Mouse (Mus musculus): ENCODE results near the gene Nlrc4. TPM values are rescaled to one million over a fixed set of nuclear protein-coding genes. Genes with fewer than 3 reads are reported as not detected.

Gene Nlrc4
- polyA plus RNA-seq, 1 experiment from 2014 or later = 0.40 TPM

GRCm38 (mm10) chr17:74416841-74417360 is 42.0 kb downstream of the Nlrc4 start:
- H3K9ac ChIP-seq (ENCODE audit: low read depth, low read length) = no peak overlapping the region
- 90% methylated on average over 8 of the region's 8 CpGs for WGBS
- H3K9me3 ChIP-seq (ENCODE audit: control insufficient read depth, low read length) = no peaks in the 10 kb centered on the region
- peaks cover 22% of the 10 kb centered on the region for H3K36me3 ChIP-seq (ENCODE audit: control insufficient read depth, insufficient read depth, low read length)
- no peak for ATAC-seq (replicated peaks; ENCODE audit: low FRiP score)
- no peak overlapping the region for H3K27ac ChIP-seq (ENCODE audit: low read depth, low read length)
- no peak for DNase-seq (ENCODE audit: low spot score)
- H3K27me3 ChIP-seq (replicated peaks; ENCODE audit: control insufficient read depth, insufficient read depth, low read length) = no peaks in the 10 kb centered on the region
- no peak overlapping the region for H3K4me2 ChIP-seq
- no peak overlapping the region for H3K4me3 ChIP-seq (ENCODE audit: low read depth, low read length)
- no peaks in the 10 kb centered on the region for H3K4me1 ChIP-seq (replicated peaks; ENCODE audit: control insufficient read depth, insufficient read depth, low read length)

- WGBS = 32% methylated on average over 1 of the region's 1 CpGs
- peaks cover 21% of the 10 kb centered on the region for H3K36me3 ChIP-seq (ENCODE audit: control insufficient read depth, insufficient read depth, low read length)
- H3K4me3 ChIP-seq (ENCODE audit: low read depth, low read length) = no peak overlapping the region
- no peaks in the 10 kb centered on the region for H3K9me3 ChIP-seq (ENCODE audit: control insufficient read depth, low read length)
- ATAC-seq (replicated peaks; ENCODE audit: low FRiP score) = no peak
- no peak overlapping the region for H3K4me2 ChIP-seq
- no peak overlapping the region for H3K9ac ChIP-seq (ENCODE audit: low read depth, low read length)
- H3K4me1 ChIP-seq (replicated peaks; ENCODE audit: control insufficient read depth, insufficient read depth, low read length) = no peaks in the 10 kb centered on the region
- H3K27ac ChIP-seq (ENCODE audit: low read depth, low read length) = no peak overlapping the region
- DNase-seq (ENCODE audit: low spot score) = no peak
- H3K27me3 ChIP-seq (replicated peaks; ENCODE audit: control insufficient read depth, insufficient read depth, low read length) = no peaks in the 10 kb centered on the region
Measured at GRCm38 (mm10) chr17:74414671-74415070, 44.3 kb downstream of the Nlrc4 start.

- Histone ChIP-seq H3K4me2 (no peak overlapping the region), H3K4me3 (ENCODE audit: low read depth, low read length) (no peak overlapping the region), H3K27ac (ENCODE audit: low read depth, low read length) (no peak overlapping the region), H3K27me3 (replicated peaks; ENCODE audit: control insufficient read depth, insufficient read depth, low read length) (no peaks in the 10 kb centered on the region), H3K9me3 (ENCODE audit: control insufficient read depth, low read length) (no peaks in the 10 kb centered on the region), H3K9ac (ENCODE audit: low read depth, low read length) (no peak overlapping the region), H3K4me1 (replicated peaks; ENCODE audit: control insufficient read depth, insufficient read depth, low read length) (no peaks in the 10 kb centered on the region), H3K36me3 (ENCODE audit: control insufficient read depth, insufficient read depth, low read length) (peaks cover 21% of the 10 kb centered on the region)
- WGBS = 92% methylated on average over 8 of the region's 8 CpGs
- ATAC-seq (replicated peaks; ENCODE audit: low FRiP score) (no peak), DNase-seq (ENCODE audit: low spot score) (no peak)
Measured at GRCm38 (mm10) chr17:74413324-74413723, 45.6 kb downstream of the Nlrc4 start.

GRCm38 (mm10) chr17:74409722-74410121 is 49.2 kb downstream of the Nlrc4 start:
- Histone ChIP-seq H3K4me1 (replicated peaks; ENCODE audit: control insufficient read depth, insufficient read depth, low read length) (no peaks in the 10 kb centered on the region), H3K9ac (ENCODE audit: low read depth, low read length) (no peak overlapping the region), H3K27me3 (replicated peaks; ENCODE audit: control insufficient read depth, insufficient read depth, low read length) (no peaks in the 10 kb centered on the region), H3K36me3 (ENCODE audit: control insufficient read depth, insufficient read depth, low read length) (peaks cover 20% of the 10 kb centered on the region), H3K27ac (ENCODE audit: low read depth, low read length) (no peak overlapping the region), H3K4me2 (no peak overlapping the region), H3K4me3 (ENCODE audit: low read depth, low read length) (no peak overlapping the region), H3K9me3 (ENCODE audit: control insufficient read depth, low read length) (no peaks in the 10 kb centered on the region)
- ATAC-seq (replicated peaks; ENCODE audit: low FRiP score) = no peak
- WGBS = 63% methylated on average over 4 of the region's 4 CpGs
- no peak for DNase-seq (ENCODE audit: low spot score)

GRCm38 (mm10) chr17:74406487-74406886 is 52.5 kb downstream of the Nlrc4 start:
- DNase-seq (ENCODE audit: low spot score) (no peak), ATAC-seq (replicated peaks; ENCODE audit: low FRiP score) (no peak)
- H3K4me2 ChIP-seq = no peak overlapping the region
- no peak overlapping the region for H3K27ac ChIP-seq (ENCODE audit: low read depth, low read length)
- no peaks in the 10 kb centered on the region for H3K27me3 ChIP-seq (replicated peaks; ENCODE audit: control insufficient read depth, insufficient read depth, low read length)
- H3K36me3 ChIP-seq (ENCODE audit: control insufficient read depth, insufficient read depth, low read length) = peaks cover 30% of the 10 kb centered on the region; the same call in 1 of the 2 replicates
- 86% methylated on average over 8 of the region's 8 CpGs for WGBS
- no peak overlapping the region for H3K9ac ChIP-seq (ENCODE audit: low read depth, low read length)
- no peak overlapping the region for H3K4me3 ChIP-seq (ENCODE audit: low read depth, low read length)
- no peaks in the 10 kb centered on the region for H3K9me3 ChIP-seq (ENCODE audit: control insufficient read depth, low read length)
- no peaks in the 10 kb centered on the region for H3K4me1 ChIP-seq (replicated peaks; ENCODE audit: control insufficient read depth, insufficient read depth, low read length)

GRCm38 (mm10) chr17:74402486-74403222 is 56.3 kb downstream of the Nlrc4 start:
- DNase-seq (ENCODE audit: low spot score) = no peak
- Histone ChIP-seq H3K4me1 (replicated peaks; ENCODE audit: control insufficient read depth, insufficient read depth, low read length) (no peaks in the 10 kb centered on the region), H3K9ac (ENCODE audit: low read depth, low read length) (no peak overlapping the region), H3K9me3 (ENCODE audit: control insufficient read depth, low read length) (no peaks in the 10 kb centered on the region), H3K4me2 (no peak overlapping the region), H3K27ac (ENCODE audit: low read depth, low read length) (no peak overlapping the region), H3K27me3 (replicated peaks; ENCODE audit: control insufficient read depth, insufficient read depth, low read length) (no peaks in the 10 kb centered on the region), H3K36me3 (ENCODE audit: control insufficient read depth, insufficient read depth, low read length) (peaks cover 24% of the 10 kb centered on the region; the same call in 1 of the 2 replicates), H3K4me3 (ENCODE audit: low read depth, low read length) (no peak overlapping the region)
- ATAC-seq (replicated peaks; ENCODE audit: low FRiP score) = no peak
- WGBS = 92% methylated on average over 12 of the region's 12 CpGs

GRCm38 (mm10) chr17:74397173-74397572 is 61.8 kb downstream of the Nlrc4 start:
- H3K9me3 ChIP-seq (ENCODE audit: control insufficient read depth, low read length) = no peaks in the 10 kb centered on the region
- no peak overlapping the region for H3K9ac ChIP-seq (ENCODE audit: low read depth, low read length)
- H3K36me3 ChIP-seq (ENCODE audit: control insufficient read depth, insufficient read depth, low read length) = no peaks in the 10 kb centered on the region
- H3K4me3 ChIP-seq (ENCODE audit: low read depth, low read length) = no peak overlapping the region; the same call in 1 of the 2 replicates
- WGBS = 77% methylated on average over 2 of the region's 2 CpGs
- ATAC-seq (replicated peaks; ENCODE audit: low FRiP score) (no peak), DNase-seq (ENCODE audit: low spot score) (no peak)
- H3K4me2 ChIP-seq = peak overlapping the region; percentile 74
- peaks cover 5% of the 10 kb centered on the region for H3K4me1 ChIP-seq (replicated peaks; ENCODE audit: control insufficient read depth, insufficient read depth, low read length)
- H3K27me3 ChIP-seq (replicated peaks; ENCODE audit: control insufficient read depth, insufficient read depth, low read length) = no peaks in the 10 kb centered on the region
- H3K27ac ChIP-seq (ENCODE audit: low read depth, low read length) = no peak overlapping the region

- DNase-seq (ENCODE audit: low spot score) = no peak
- Histone ChIP-seq H3K4me1 (replicated peaks; ENCODE audit: control insufficient read depth, insufficient read depth, low read length) (peaks cover 5% of the 10 kb centered on the region), H3K36me3 (ENCODE audit: control insufficient read depth, insufficient read depth, low read length) (no peaks in the 10 kb centered on the region), H3K4me3 (ENCODE audit: low read depth, low read length) (peak overlapping the region; percentile 77), H3K27me3 (replicated peaks; ENCODE audit: control insufficient read depth, insufficient read depth, low read length) (no peaks in the 10 kb centered on the region), H3K9ac (ENCODE audit: low read depth, low read length) (peak overlapping the region; percentile 88; the same call in 1 of the 2 replicates), H3K4me2 (peak overlapping the region; percentile 74), H3K9me3 (ENCODE audit: control insufficient read depth, low read length) (no peaks in the 10 kb centered on the region), H3K27ac (ENCODE audit: low read depth, low read length) (no peak overlapping the region)
- 84% methylated on average over 4 of the region's 4 CpGs for WGBS
- ATAC-seq (replicated peaks; ENCODE audit: low FRiP score) = no peak
Measured at GRCm38 (mm10) chr17:74396766-74397165, 62.2 kb downstream of the Nlrc4 start.

Measured in liver, embryonic 11.5 days (tissue).